Mouse (Mus musculus) yolk sac, embryonic 10.5 days (tissue): Measurements from ENCODE around the gene Slc25a27.

Experiments
- DNase-seq: peaks from one replicate; pipeline ENCODE4 v3.0.0-alpha.2; 2017; ENCODE audit warnings: low spot score

Gene Slc25a27

DNA sequence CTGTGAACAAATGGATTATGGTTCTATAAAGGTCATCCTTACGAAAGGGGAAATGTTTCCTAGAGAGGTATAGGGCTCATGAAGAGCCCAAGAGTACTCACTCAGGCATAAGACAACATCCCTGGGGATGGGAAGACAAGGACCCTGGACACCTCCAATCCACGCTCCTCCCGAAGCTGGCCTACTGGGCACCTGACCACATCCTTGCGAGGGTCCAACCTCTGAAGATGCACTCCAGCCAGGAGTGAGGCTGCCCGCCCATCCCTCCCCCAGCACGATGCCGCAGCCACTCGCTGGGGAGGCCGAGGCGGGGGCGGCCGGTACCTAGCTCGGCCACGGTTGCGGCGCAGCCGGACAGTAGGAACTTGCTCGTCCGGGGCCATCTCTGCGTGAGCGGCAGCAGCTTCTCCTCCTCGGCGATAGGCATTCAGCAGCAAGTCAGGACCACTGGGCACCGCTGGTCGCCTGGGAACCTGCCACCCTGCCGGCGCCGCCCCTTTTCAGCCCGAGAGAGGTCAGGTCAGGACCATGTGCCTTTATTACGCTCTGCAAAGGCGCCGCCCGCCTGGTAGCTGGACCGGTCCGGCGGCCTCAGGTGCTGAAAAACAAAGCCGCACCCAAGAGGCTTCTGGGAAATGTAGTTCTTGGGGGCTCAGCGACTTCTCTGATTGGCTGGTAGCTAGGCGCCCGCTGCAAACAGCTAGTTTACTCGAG, at the start of gene Slc25a27:
Gene Slc25a27, minus strand, starts transcription at position 639 of the 714 bp plus-strand sequence.
- peak; percentile 93 for DNase-seq

DNA sequence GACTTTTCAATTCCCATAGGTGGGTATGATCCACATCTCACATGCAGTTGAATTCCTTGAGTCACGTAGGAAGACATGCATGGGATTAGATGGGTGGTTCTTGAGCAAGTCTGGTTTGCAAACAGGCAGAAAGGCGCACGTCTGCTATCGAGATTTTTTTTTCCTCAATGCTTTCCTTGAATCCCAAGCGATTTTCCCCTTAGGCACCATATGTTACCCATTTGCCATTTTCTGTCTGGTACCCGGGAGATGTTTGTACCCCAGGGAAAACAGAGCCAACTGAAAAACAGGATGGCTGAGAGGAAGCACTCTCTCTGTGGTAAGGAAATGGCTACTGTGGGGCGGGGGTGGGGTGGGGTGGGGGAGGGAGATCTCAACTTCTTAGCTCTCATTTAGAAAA, 49.6 kb upstream of the Slc25a27 start:
- no peak for DNase-seq

GRCm38 (mm10) chr17:43714191-43714590, 47.2 kb upstream of the Slc25a27 start:
- DNase-seq = no peak

- no peak for DNase-seq
These were observed 44.7 kb upstream of the Slc25a27 start for GRCm38 (mm10) chr17:43711557-43712352.

- no peak for DNase-seq
These were observed 40.2 kb upstream of the Slc25a27 start for GRCm38 (mm10) chr17:43707254-43707653.

DNA sequence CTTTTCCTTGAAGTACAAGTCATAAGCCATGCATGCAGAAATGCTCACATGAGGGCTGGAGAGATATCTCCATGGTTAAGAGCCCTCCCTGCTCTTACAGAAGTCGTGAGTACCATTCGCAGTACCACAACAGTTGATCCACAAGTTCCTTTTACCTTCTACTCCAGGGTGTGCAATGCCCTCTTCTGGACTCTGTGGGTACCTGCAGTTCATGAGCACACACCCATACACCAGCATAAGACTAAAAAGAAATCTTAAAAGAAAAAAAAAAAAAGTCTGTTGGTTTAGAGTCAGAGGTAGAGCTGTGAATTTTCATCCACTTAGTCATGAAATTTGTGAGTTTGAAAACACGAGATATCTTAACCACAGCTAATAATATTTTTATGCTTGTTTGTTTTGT, 39.7 kb upstream of the Slc25a27 start:
- DNase-seq = no peak

GRCm38 (mm10) chr17:43704216-43704930, 37.4 kb upstream of the Slc25a27 start:
- no peak for DNase-seq

- DNase-seq = no peak
These were observed 34.0 kb upstream of the Slc25a27 start for GRCm38 (mm10) chr17:43701060-43701459.

- DNase-seq = peak; percentile 63
These were observed 32.1 kb upstream of the Slc25a27 start for GRCm38 (mm10) chr17:43698997-43699649.

- no peak for DNase-seq
These were observed 22.6 kb upstream of the Slc25a27 start for GRCm38 (mm10) chr17:43689591-43689990.

- no peak for DNase-seq
These were observed 17.6 kb upstream of the Slc25a27 start for GRCm38 (mm10) chr17:43684638-43685037.

DNA sequence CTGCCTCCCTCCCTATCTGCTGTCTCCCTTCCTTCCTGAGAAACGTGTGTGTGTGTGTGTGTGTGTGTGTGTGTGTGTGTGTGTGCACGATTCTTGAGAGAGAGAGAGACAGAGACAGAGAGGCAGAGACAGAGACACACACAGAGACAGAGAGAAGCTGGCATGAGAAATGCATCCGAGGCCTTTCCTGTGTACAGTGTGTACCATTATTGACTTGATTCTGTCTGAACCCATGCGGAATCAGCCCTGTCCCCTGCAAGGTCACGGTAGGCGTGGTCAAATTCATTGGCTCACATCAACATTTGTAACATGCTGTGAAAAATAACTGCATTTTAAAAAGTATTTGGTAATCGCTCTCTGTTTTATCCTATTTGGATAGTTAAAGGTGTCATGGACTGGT, 17.1 kb upstream of the Slc25a27 start:
- DNase-seq = no peak

DNA sequence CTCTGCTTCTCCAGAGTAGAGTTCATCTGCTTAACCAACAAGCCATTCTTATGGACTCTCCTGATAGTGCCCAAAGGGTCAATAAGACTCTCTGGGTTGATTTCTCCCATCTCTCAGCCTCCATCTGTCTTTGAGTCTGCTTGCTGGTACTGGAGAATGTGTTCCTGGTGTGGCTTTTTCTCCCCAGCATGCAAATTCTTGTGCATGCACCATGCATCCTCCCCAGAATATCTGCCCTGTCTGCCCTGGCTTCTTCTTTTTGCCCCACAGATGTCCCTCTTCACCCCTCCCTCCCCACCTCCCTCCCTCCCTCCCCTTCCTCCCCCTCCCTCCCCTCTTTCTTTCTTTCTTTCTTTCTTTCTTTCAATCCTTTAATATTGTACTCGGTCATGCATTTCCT, 10.3 kb upstream of the Slc25a27 start:
- DNase-seq = no peak

GRCm38 (mm10) chr17:43676241-43676640, 9.2 kb upstream of the Slc25a27 start:
- DNase-seq = no peak

DNA sequence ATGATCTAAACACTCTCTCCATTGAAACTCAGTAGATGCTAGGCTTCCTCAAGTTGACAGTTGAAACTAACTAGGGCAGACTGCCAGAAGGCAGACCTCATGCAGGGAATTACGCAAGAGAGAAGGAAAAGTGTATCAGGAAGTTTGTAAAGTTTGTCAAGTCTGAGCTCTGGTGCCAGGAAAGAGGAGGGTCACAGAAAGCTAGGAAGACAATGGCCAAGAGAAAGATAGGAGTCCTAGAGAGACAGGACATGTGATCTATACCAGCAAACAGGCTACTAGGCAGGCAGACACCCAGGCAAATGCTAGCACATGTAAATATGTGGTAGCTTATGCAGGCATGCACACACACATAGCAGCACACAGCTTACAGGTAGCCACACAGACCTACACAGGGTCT, 8.2 kb upstream of the Slc25a27 start:
- no peak for DNase-seq

GRCm38 (mm10) chr17:43671907-43672306, 4.9 kb upstream of the Slc25a27 start:
- no peak for DNase-seq

- no peak for DNase-seq
These were observed 2.2 kb upstream of the Slc25a27 start for GRCm38 (mm10) chr17:43669145-43669695.

- DNase-seq = no peak
These were observed 353 bp upstream of the Slc25a27 start, which contains the start of gene Cyp39a1 for GRCm38 (mm10) chr17:43667290-43667843. Gene Cyp39a1 (plus strand): TSS chr17:43667425.

DNA sequence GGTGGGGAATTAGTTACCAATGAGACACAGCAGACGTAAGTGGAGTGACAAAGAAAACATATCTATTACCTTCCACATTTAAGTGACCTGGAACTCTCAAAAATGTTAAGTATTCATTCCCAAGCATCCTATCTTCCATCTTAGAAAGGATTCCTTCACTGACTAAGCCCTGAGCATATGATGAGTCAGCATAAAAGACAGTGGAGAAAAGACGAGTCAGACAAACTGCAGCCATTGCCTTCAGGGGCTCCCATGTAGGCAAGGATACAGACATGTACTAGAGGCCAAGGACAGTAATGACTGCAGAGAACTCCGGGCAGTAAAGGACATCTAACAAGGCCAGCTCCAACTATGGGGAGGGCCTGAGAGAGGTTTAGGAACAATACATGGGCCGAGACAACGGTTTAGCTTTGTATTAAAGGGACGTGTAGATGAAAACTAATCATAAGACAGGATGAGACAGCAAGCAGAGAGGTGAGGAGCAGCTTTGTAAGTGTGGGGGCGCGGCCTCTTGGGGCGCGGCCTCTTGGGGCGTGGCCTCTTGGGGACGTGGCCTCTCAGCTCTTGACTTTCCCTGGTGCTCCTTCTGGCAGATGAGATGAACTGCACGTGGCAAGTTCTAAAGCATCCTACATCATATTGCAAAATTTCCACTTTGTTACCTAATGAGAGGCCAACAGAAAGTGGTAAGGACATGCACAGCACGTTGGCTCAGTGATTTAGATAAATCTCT, 15.5 kb downstream of the Slc25a27 start:
- no peak for DNase-seq

DNA sequence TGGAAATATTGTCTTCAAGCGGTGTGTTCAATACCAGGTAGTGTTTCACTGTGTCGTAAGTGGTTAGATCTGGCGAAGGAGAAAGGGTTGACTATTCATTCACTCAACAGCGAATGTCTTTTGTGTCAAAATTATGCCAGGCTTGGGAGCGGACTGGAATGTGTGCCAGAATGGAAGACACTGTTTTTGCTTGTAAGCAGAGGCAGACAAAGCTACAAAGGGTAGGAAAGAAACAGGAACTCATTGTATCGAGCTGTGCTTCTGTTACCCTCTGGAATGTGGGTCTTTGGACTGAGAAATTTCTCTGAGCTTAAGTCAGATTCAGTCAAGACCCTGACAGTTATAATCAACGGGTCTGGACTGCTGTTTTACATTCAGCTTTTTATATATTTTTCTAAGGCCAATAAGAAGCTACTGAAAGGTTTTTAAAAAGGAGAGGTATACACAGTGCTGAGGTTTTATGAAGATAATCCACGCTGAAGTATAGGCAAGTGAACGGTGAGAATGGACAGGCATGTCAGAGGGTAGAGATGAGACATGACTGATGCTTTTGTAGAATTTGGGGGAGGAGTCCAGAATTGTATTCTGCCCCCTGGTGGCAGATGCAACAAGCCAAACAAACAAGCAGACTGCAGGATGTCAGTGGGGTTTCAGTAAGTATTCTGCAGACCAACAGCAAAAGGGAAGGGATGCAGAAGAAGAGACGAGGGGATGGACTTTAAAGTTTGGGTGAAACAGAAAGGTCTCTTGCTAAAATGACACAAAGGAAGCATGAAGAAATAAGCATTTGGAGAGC, 17.2 kb downstream of the Slc25a27 start:
- DNase-seq = no peak
